Mouse (Mus musculus): ENCODE data around the gene Hhat.

Hhat gene

DNA sequence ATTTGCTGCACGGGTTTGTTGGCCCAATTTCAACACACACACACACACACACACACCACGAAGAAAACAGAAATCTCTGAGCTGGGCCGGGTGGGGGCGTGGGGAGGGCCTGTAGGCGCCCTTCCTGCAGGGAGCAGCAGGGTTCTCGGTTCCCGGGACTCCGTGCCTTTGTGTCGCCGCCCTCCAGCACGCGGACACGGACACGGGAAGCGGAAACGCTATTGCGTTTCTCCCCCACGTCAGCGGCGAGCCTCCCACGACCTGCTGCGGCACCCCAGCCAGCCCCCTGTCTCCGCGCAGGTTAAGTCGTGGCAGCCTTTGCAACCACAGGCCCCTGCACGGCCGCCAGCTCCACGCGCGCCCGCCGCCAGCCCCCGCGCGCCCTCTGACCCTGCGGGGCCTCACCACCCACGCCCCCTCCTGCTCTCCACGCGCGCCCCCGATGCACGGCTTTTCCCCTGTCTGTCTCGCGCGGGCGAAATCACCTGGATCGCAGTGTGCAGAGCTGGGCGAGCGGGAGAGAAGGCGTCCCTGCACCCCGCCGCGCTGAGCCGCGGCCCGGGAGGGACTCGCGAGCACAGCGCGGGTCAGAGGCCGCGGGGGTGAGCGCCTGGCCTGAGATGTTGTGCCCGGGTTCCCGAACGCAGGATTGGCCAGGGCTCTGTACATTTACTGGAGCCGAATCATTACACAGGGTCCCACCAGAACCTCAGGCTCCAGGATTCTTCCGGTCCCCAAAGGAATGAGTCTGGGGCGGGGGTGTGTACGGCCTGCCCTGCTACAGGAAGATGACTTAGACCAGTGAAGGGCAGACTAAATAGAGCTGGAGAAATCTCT is at the start of gene Hhat:
Gene Hhat, minus strand, starts transcription at position 729 of the 837 bp plus-strand sequence.
- peak; percentile 72 for DNase-seq

DNA sequence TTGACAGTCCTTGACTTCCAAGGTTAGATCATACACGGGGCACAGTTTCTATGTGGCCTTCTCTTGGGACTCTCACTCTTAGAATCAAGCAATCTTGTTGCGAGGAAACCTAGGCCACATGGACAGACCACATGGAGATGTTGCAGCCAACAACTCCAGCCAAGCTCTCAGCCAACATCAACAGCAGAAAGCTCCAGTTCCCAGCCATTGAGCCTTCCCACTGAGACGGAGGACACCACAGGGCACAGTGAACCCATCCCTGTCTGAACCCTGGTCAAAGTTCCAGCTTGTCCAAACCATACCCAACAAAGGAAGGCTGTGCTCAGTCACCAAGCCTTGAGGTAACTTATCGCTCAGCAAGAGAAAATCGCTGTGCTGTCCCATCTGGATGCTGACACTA is 47.3 kb upstream of the Hhat start:
- DNase-seq: no peak

DNA sequence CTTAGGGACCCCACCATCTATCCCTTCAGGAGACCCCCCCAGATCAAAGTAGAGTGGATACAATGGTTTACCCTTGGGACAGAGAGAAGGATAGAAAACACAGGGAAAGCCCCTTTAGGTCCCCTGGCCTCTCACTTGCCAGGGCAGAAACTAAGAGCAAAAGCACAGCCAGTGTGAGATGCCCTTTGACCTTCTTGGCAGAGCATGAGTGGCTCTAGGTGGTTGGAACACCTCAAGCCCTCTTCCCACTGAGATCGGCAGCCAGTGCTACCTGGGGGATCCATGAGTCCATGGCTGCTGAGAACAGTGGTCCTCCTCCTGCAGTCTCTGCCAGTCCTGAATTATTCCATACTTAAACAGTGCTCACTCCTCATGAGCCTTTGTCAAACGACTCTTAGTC is 44.8 kb upstream of the Hhat start:
- DNase-seq: no peak

GRCm38 (mm10) chr1:192814700-192815099 is 43.7 kb upstream of the Hhat start:
- DNase-seq: no peak

DNA sequence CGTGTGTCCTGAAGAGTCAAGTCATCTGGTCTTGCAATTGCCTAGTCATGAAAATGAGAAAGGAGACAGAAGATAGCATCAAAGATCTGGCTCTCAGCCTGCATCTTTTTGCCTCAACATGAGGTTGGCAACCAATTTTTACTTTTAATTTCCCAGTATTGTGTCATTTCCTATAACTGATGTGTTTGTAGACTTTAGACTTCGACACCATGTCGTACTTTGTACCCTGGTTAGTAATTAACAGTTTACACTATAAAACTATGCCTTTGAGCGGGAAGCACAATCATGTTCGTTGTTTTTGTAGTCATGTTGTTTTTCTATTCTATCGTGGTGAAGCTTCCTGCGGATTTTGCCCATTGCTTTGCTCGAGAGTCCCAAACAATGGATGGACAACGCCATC is 41.7 kb upstream of the Hhat start:
- no peak for DNase-seq

GRCm38 (mm10) chr1:192812290-192812689 is 41.3 kb upstream of the Hhat start:
- DNase-seq: no peak

DNA sequence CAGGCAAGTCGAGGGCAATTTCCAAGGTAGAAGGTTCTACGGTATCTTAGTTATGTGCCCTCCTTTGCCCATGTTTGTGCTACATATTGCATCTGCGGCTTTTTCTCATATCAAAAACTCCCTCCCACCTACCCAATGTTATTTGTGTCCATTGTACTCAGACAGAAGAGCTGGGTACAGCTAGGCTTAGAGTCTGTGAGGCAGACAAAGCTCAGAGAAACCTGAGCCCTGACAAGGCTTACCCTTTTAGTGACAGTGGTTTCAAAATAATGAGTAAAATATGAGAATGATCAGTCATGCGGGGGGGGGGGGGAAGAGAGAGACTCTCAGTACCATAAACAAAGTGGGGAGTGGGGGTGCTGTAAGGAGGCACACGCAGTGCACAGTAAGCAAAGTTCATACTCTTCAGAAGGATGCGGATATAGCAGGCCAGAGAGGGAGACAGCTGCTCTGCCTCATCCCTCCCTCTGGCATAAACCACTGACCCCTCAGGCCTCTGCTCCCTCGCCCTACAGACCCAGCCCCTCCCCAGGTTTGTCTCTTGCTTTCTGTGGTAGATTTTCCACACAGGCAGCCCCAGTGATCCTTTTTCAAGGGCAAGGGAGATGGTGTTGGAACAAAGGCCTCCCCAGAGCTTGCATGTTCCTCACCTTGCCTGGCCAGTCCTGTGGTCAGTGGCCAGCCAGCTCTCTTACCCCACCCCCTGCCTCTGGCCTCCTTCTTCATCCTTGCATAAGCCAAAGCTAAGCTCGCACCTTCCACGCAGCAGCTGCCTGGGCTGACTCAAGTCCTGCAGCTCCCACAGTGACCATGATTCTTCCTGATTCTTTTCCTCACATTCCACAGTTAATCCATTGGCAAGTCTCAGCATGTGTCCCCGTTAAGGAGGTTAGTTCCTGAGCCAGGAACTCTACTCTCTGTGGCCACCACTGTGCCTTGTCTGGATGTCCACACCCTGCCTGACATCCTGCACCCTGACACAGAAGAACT is 35.4 kb upstream of the Hhat start:
- no peak for DNase-seq

GRCm38 (mm10) chr1:192800338-192800737 is 29.3 kb upstream of the Hhat start:
- no peak for DNase-seq

DNA sequence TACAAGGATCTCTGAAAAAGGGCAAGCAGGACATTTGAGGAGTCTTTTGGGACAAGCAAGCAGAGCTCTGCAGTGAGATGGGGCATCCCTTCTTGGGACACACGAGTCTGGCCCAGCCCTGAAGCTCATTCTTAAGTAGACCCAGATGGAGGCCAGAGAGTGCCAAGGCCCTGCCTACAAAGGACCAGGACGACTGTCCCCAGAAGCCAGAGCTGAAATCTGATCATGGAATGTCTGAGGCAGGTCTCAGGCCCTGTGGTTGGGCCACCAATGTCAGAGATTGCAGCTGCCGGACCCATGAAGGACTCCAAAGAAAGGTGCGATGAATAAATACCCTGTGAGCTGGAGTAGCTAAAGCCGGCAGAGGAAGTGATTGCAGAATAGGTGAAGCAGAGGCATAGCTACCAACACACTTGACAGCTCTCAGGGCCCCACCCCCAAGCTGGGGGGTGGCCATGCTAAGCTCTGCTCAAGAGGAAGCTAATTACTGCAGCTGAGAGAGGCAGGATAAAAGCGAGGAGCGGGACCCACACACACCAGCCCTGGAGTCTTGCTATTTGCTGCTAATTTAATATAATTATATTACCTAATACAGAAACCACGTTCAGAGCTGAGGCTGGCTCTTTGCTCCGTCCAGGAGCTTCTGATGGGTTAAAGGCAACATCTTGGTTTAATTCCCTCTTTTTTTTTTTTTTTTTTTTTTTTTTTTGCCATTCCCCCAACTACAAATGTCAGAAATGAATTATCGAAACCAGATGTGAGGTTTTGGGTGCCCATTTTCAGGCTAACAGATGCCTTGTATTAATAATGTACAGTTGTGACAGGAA is 28.4 kb upstream of the Hhat start:
- no peak for DNase-seq

DNA sequence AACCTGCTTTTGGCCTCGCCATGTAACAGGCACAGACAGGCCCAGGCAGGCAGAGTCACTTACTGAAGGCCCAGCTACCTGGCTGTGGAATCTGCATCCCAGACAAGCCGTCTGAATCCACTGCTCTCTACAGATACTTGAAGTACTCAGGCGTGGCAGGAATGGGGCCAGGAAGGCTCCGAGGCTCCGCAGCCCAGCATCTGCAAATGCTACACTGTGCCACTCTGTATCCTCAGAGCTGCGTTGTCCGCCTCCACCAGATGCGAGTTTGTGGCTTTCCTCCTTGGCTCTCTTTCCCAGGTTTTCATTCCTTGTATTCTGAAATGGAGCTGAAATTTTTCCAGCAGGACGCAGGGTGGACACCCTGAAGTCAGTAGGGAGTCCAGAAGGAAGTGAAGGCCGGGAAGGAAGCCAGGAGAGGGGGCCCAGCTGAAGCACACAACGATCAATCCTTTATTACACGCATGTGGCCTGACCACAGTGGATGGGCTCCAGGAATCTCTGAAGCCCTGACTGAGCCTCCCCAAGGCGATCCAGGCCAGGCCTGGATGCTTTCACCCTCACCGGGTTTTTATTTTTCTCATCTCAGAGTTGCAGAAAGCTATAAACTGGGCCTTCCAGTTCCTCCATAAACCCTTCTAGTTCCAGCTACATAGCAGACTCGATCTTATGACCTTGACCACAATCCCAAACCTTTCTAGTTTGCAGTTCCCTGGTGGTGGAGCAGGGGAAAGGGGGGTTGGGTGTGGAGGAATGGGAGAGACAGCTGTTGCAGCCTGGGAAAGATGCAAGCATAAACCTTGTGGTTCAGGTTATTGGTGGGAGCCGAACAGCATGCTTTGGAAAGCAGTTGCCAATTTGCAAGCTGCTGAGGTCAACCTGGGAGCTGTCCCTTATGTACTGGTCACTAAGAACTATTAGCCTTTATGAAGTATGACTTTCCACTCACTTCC is 27.5 kb upstream of the Hhat start:
- no peak for DNase-seq

GRCm38 (mm10) chr1:192797011-192797274 is 25.9 kb upstream of the Hhat start:
- no peak for DNase-seq

DNA sequence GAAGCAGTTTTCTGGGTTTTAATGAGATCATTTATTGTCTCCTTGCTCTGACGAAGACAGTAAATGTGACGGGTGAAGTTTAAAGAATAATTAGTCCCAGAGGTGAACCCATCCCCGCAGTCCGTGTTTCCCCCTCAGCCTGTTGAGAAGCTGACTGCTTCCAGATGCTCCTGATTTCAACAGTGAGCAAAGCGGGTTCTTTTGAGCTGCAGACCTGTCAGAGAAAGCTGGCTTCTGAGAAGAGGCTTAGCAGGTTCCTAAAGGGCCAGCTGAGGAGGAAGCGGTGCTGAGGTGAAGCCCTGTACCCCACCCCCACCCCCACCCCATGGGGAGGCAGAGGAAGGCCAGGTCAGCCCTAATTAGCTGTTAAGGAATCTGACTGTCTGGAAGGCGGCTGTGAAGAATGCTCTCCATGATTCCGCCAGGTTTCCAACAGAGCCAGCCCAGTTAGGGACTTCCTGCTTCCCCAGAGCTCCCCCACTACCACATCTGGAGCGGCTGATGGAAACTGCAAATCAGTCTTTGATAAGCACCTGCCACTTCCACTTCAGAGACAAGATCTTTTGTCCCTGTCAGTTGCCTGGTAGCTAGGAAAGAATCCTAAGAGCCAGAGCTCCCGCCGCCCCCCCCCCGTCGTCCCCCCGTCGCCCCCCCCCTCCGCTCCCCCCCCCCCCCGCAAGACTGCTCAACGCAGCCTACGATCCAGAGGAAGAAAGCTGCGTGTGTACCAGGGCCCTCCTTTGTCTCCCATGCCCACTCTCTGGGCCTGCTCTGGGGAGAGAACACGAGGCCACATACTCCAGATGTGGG is 25.4 kb upstream of the Hhat start:
- DNase-seq: no peak

- DNase-seq: no peak
Observed at GRCm38 (mm10) chr1:192794957-192795745, 24.1 kb upstream of the Hhat start.

DNA sequence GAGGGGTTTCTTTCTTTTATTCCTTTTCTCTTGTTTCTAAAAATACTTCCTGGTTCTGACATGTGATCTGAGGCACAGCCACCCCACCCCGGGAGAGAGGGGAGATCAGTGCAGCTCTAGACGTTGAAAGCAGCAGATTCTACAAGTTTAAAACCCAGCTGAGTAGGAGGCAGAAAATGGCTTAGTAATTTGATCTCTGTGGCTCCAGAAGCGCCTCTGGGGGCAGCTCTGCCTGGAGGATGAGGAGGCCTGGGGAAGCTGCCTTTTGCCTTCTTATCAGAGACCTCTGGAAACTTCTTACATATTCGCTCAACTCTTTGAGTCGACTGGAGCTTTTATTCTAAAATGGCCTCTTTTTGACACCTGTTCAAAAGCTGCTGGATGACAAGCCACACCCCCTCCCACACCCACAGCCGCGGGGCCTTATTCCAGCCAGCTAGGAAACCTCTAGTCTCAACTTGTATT is 20.9 kb upstream of the Hhat start:
- DNase-seq: no peak

GRCm38 (mm10) chr1:192790442-192790841 is 19.4 kb upstream of the Hhat start:
- DNase-seq: no peak

DNA sequence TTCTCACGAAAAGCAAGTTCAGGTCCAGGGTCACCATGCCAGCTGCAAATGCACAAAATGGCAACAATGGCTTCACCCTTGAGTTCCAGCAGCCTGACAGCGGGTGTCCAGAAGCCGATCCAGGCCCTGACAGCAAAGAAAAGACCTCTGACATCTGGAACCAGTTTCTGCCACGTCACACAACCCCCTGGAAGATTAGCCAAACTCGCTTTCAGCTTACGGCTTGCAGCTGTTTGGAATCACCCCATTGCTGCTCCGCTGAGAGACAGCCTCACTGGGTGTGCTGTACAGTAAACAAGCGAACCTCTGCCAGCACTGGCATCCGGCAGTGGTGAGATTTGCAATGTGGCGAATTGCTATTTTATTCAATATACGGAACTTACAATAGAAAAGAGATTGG is 18.8 kb upstream of the Hhat start:
- no peak for DNase-seq

- DNase-seq: peak; percentile 22
Observed at GRCm38 (mm10) chr1:192789111-192789522, 18.1 kb upstream of the Hhat start.

- no peak for DNase-seq
Observed at GRCm38 (mm10) chr1:192786194-192786593, 15.2 kb upstream of the Hhat start.

GRCm38 (mm10) chr1:192785046-192785961 is 14.3 kb upstream of the Hhat start:
- no peak for DNase-seq
